Mouse (Mus musculus) intestine, embryonic 14.5 days (tissue): ENCODE results near the gene Zmpste24. TPM values are rescaled to one million over a fixed set of nuclear protein-coding genes. Genes with fewer than 3 reads are reported as not detected.

Experiments
- ATAC-seq: fragments of 200-750 bp; cut with Nextera tagmentation; replicated peaks from 2 replicates; pipeline ENCODE4 v1.8.0; 2017; ENCODE audit warnings: low read depth, moderate number of reproducible peaks, moderate TSS enrichment, moderate library complexity; ENCODE audit not compliant: low FRiP score, low TSS enrichment
- DNase-seq: peaks from one replicate; pipeline ENCODE4 v3.0.0-alpha.2; 2018; ENCODE audit warnings: low spot score
- H3K27ac ChIP-seq: fragments of 300-500 bp; sonication (generic); 2 replicates; pipeline ENCODE4 v1.5.1; 2014; ENCODE audit warnings: low read depth, mild to moderate bottlenecking, control low read depth
- H3K27me3 ChIP-seq: fragments of 300-500 bp; sonication (generic); replicated peaks from 2 replicates; pipeline ENCODE4 v1.6.1; 2014; ENCODE audit warnings: low read length, control low read depth; ENCODE audit not compliant: control insufficient read depth, insufficient read depth
- H3K36me3 ChIP-seq: fragments of 300-500 bp; sonication (generic); 2 replicates; pipeline ENCODE4 v1.6.1; 2014; ENCODE audit warnings: low read length, control low read depth; ENCODE audit not compliant: control insufficient read depth, insufficient read depth
- H3K4me1 ChIP-seq: fragments of 300-500 bp; sonication (generic); replicated peaks from 2 replicates; pipeline ENCODE4 v1.6.1; 2014; ENCODE audit warnings: low read length, control low read depth, mixed read lengths; ENCODE audit not compliant: control insufficient read depth, insufficient read depth
- H3K4me2 ChIP-seq: fragments of 300-500 bp; sonication (generic); 2 replicates; pipeline ENCODE4 v1.6.1; 2014; ENCODE audit warnings: low read length
- H3K4me3 ChIP-seq: fragments of 300-500 bp; sonication (generic); 2 replicates; pipeline ENCODE4 v1.5.1; 2014; ENCODE audit warnings: low read depth, low read length, control low read depth, mixed read lengths
- H3K9ac ChIP-seq: fragments of 300-500 bp; sonication (generic); 2 replicates; pipeline ENCODE4 v1.6.1; 2014; ENCODE audit warnings: mild to moderate bottlenecking, low read length
- H3K9me3 ChIP-seq: fragments of 300-500 bp; sonication (generic); 2 replicates; pipeline ENCODE4 v1.6.1; 2016; ENCODE audit warnings: low read length, control low read depth; ENCODE audit not compliant: control insufficient read depth
- WGBS: fragments of 180-500 bp; shearing (Covaris S2); extraction: QIAGEN DNeasy Blood & Tissue Kit; methylation state at CpG from one replicate; pipeline ENCODE4 v1.1.7; 2014; 5-methylcytosine and 5-hydroxymethylcytosine counted together
- polyA plus RNA-seq: library from polyadenylated mRNA; unstranded; fragments of >200 nt; fragmentation: Nextera tagmentation; extraction: Ambion mirVana; gene quantifications from 2 replicates; pipeline ENCODE4 v1.2.1, GENCODE M21; 2014

Zmpste24 gene
- 26.6 and 28.4 TPM in 2 replicates for polyA plus RNA-seq

DNA sequence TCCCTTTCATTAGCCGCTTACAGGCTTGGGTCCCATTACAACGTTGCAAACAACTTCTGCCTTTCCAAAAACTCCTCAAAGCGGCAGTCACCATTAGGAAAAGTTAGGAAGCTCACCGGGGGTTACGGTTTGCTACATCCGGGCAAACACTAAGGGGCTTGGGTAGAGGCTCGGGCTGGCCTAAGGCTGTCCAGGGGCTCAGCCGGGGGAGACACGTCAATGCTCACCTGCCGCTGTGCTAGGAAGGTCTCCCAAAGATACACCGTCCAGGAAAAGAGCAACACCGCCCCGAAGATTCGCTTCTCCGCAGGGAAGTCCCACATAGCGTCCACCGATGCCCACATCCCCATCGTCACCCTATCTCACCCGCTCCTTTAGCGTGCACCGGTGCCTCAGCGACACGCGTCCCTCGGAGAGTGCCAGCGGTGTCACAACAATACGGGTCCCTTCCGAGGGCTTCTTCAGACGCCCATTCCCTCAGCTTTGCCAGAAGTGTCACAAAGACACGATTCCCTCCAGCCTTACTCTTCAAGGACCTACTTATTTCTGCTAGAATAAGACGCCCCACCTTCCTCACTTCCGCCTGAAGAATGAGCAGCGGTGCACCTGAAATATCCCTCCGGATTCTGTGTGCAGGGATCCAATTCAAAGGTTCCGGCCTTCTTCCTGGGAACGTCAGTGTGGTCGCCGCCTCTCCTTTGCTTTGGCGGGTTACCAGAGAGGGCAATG is at the start of gene Zmpste24:
TSS of gene Zmpste24 (minus strand) at position 592 of the 729 bp plus-strand sequence.
- WGBS: under 1% methylated on average over 39 of the region's 39 CpGs
- Histone ChIP-seq H3K4me2 (peak within 1 kb of the TSS; percentile 84), H3K9ac (peak within 1 kb of the TSS; percentile 65), H3K4me1 (peaks cover 6% of the 10 kb centered on the region), H3K4me3 (peak within 1 kb of the TSS; percentile 86), H3K27ac (peak within 1 kb of the TSS; percentile 54), H3K9me3 (no peaks in the 10 kb centered on the region), H3K27me3 (no peaks in the 10 kb centered on the region), H3K36me3 (peaks cover 23% of the 10 kb centered on the region)
- peak; percentile 98 for DNase-seq
- ATAC-seq: peak; percentile 75

GRCm38 (mm10) chr4:121109126-121109525 is 11.1 kb upstream of the Zmpste24 start, which contains the start of gene Tmco2:
Gene Tmco2 (minus strand): TSS chr4:121109226.
- no peak within 1 kb of the TSS for H3K4me3 ChIP-seq
- H3K27ac ChIP-seq: no peak within 1 kb of the TSS
- no peaks in the 10 kb centered on the region for H3K27me3 ChIP-seq
- DNase-seq: no peak
- H3K9me3 ChIP-seq: no peaks in the 10 kb centered on the region
- no peak within 1 kb of the TSS for H3K4me2 ChIP-seq
- no peaks in the 10 kb centered on the region for H3K4me1 ChIP-seq
- WGBS: 84% methylated on average over 2 of the region's 2 CpGs
- no peaks in the 10 kb centered on the region for H3K36me3 ChIP-seq
- H3K9ac ChIP-seq: no peak within 1 kb of the TSS
- no peak for ATAC-seq

GRCm38 (mm10) chr4:121103304-121103703 is 5.3 kb upstream of the Zmpste24 start:
- Histone ChIP-seq H3K27ac (no peak overlapping the region), H3K9me3 (no peaks in the 10 kb centered on the region), H3K9ac (no peak overlapping the region), H3K4me2 (no peak overlapping the region), H3K4me3 (no peak overlapping the region), H3K4me1 (no peaks in the 10 kb centered on the region), H3K27me3 (no peaks in the 10 kb centered on the region), H3K36me3 (no peaks in the 10 kb centered on the region)
- 82% methylated on average over 4 of the region's 4 CpGs for WGBS
- DNase-seq: no peak
- no peak for ATAC-seq

- ATAC-seq (no peak), DNase-seq (no peak)
- 85% methylated on average over 4 of the region's 4 CpGs for WGBS
- Histone ChIP-seq H3K9ac (no peak overlapping the region), H3K9me3 (no peaks in the 10 kb centered on the region), H3K27ac (no peak overlapping the region), H3K4me2 (no peak overlapping the region), H3K4me3 (no peak overlapping the region), H3K27me3 (no peaks in the 10 kb centered on the region), H3K36me3 (peaks cover 72% of the 10 kb centered on the region), H3K4me1 (no peaks in the 10 kb centered on the region)
Observed at GRCm38 (mm10) chr4:121090211-121090610, 7.8 kb downstream of the Zmpste24 start.

DNA sequence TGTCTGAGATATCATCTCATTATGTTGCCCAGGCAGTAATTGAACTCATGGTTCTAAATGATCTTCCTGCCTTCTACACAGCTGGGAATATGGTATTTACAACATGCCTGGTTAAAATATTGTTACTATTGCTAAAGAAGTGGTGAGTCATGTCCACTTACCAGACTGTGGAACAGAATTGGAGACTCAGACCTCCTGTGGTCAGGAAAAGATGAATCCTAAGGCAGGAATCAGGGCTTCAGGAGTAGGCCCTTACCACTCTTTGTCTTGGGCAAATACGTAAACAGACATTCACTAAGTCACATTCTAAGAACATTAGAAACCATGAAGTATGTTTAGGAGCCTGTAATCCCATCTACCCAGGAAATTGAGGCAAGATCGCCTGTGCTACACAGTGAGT is 9.3 kb downstream of the Zmpste24 start:
- Histone ChIP-seq H3K4me1 (no peaks in the 10 kb centered on the region), H3K4me3 (no peak overlapping the region), H3K27ac (no peak overlapping the region), H3K9ac (no peak overlapping the region), H3K27me3 (no peaks in the 10 kb centered on the region), H3K36me3 (peaks cover 76% of the 10 kb centered on the region), H3K9me3 (no peaks in the 10 kb centered on the region), H3K4me2 (no peak overlapping the region)
- DNase-seq (no peak), ATAC-seq (no peak)
- 86% methylated on average over 2 of the region's 2 CpGs for WGBS

DNA sequence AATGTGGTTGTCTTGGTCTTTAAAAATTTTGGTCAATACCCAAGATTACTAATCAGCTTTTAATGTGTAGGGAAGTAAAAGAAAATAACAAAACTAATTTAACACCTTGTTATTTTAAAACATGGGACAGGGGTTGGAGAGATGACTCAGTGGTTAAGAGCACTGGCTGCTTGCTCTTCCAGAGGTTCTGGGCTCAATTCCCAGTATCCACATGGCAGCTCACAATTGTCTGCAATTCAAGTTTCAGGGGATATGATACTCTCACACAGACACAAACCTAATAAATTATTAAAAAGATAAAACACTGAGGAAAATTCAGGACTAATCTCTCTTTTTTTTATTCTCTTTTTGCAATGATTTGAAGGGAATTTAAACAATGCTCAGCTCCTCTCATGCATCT is 13.5 kb downstream of the Zmpste24 start:
- Histone ChIP-seq H3K27me3 (no peaks in the 10 kb centered on the region), H3K9me3 (no peaks in the 10 kb centered on the region), H3K36me3 (peaks cover 88% of the 10 kb centered on the region), H3K4me2 (no peak overlapping the region), H3K27ac (no peak overlapping the region), H3K4me3 (no peak overlapping the region), H3K9ac (no peak overlapping the region), H3K4me1 (no peaks in the 10 kb centered on the region)
- no peak for ATAC-seq
- no peak for DNase-seq

GRCm38 (mm10) chr4:121080395-121080794 is 17.6 kb downstream of the Zmpste24 start:
- H3K4me1 ChIP-seq: no peaks in the 10 kb centered on the region
- no peak overlapping the region for H3K4me2 ChIP-seq
- DNase-seq (no peak), ATAC-seq (no peak)
- H3K27me3 ChIP-seq: no peaks in the 10 kb centered on the region
- no peak overlapping the region for H3K27ac ChIP-seq
- H3K36me3 ChIP-seq: peaks cover 83% of the 10 kb centered on the region
- no peak overlapping the region for H3K4me3 ChIP-seq
- H3K9ac ChIP-seq: no peak overlapping the region
- no peaks in the 10 kb centered on the region for H3K9me3 ChIP-seq
- WGBS: 91% methylated on average over 1 of the region's 1 CpGs

DNA sequence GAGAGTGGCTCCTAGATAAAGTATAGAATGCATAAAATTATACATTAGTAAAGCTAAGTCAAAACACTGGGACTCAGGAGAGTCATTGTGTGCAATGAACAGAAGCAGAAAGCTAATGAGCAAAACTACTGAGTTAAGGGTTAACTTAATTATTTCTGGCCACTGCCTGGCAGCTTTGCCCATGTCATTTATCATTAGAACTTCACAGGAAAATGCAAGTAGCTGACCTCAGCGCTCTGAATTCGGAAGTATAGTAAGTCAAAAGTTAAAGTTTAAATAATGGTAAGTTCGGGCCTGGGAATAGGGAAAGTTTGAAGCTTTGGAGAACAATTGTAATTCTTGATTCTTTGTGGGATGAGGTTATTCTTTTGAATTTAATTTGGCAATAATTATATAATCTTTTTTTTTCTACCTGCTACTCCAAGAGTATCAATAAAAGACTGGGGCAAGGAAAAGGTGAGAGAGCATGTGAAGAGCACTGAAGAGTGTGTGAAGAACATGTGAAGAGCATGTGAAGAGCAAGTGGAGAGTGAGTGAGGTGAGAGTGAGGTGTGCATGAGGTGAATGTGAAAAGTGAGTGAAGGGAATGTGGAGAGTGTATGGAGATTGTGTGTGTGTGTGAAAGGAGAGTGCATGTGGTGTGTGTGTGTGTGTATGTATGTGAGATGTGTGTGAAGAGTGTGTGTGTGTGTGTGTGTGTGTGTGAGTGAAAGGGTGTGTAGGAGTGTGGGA is 20.0 kb downstream of the Zmpste24 start:
- Histone ChIP-seq H3K27me3 (no peaks in the 10 kb centered on the region), H3K27ac (no peak overlapping the region), H3K36me3 (peaks cover 80% of the 10 kb centered on the region), H3K4me1 (no peaks in the 10 kb centered on the region), H3K9me3 (no peaks in the 10 kb centered on the region), H3K4me3 (no peak overlapping the region), H3K4me2 (no peak overlapping the region), H3K9ac (no peak overlapping the region)
- WGBS: 60% methylated on average over 3 of the region's 3 CpGs
- DNase-seq: no peak
- no peak for ATAC-seq
